Mouse (Mus musculus) cerebellum, adult 8-10 months (tissue): Measurements from ENCODE around the gene Tbc1d21.
A peak's percentile ranks its signal among the peaks of the same experiment; 100 is the strongest.

Experiments
- DNase-seq: peaks from one replicate; pipeline ENCODE4 v3.0.0; 2022

Gene Tbc1d21

GRCm38 (mm10) chr9:58336650-58337281, 33.5 kb downstream of the Tbc1d21 start:
- no peak for DNase-seq

DNA sequence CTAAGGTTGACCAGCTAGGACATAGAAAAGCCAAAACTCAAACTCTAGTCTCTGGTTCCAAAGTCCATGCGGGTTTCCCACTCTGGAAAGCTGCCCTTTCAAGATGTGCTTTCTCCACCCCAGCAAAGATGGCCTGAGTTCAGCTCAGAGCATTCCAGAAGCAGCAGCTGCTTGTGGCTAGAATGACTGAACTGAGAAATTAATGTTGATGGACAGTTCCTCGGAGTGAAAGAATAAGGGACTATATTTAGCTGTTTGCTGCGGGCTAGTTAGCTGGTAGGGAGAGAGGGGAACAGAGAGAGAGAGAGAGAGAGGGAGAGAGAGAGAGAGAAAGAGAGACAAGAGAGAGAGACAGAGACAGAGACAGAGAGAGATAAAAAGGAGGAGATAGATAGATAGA, 39.0 kb downstream of the Tbc1d21 start:
- no peak for DNase-seq

DNA sequence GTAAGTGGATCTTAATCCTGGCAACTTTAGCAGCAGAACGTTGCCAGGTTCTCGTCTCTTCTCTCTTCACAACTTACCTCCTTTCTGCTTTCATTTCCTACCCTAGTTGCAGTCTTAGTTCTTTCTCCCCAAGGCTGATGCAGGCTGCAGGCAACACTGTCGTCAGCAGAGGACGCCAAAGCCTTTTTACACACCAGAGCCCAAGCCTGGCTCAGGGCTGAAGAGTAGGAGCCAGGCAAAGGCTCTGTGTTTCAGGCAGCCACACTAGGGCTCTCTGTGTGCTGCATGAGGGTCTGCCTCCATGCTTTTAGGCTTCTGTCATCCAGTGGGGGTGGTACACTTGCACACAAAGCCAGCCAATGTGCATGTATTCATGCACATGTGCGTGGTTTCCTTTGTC, 40.0 kb downstream of the Tbc1d21 start:
- DNase-seq, result peak; percentile 58

DNA sequence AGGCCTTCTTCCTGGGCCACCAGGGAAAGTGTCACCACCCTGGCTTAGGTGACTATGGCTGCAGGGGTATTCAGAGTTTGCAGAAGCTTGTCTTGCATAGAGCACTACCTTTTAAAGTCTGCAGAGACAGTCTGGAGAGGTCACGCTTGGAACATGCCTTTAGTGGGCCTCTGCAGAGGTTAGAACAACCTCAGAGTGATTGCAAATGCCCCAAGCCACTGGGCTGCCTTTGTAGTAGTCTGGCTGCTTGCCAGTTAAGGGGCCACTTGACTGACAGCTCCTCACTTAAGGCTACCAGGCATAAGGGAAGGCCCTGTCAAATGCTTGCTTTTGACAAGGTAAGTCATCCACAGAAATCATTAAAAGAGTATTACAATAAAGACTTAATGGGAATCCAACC, 42.9 kb downstream of the Tbc1d21 start:
- DNase-seq, result no peak

DNA sequence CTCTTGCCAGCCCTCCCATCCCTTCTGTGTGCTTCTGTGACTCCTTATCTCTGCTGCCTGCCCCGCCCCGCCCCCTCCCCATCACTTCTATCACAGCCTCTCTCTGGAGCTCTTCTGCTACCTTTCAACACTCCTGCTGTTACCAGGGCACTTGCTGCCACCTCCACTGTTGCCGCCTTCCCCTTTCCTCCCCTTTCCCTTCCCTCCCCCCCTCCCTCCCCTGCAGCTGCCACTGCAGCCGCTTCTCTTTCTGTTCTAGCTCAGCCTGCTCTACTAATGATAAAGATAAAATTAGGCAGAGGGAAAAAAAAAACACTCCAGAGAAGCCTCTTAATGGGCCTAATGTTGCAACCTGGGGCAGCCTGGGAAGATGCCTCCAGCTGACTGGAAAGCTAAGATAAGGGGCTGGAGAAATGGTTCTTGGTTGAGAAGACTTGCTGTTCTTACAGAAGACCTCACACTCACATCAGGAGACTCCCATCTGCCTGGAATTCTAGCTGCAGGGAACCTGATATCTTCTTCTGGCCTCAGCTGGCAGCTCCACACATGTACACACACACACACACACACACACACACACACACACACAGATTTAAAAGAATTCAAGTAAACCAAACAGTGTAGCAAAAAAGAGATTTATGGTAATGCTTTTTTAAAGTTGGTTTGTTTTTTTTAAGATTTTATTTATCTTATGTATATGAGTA, 43.6 kb downstream of the Tbc1d21 start:
- DNase-seq, result no peak

- DNase-seq, result no peak
Measured at GRCm38 (mm10) chr9:58321681-58322080, 48.6 kb downstream of the Tbc1d21 start.

GRCm38 (mm10) chr9:58318317-58318716, 51.9 kb downstream of the Tbc1d21 start:
- no peak for DNase-seq

GRCm38 (mm10) chr9:58317381-58317780, 52.9 kb downstream of the Tbc1d21 start:
- DNase-seq, result no peak

- no peak for DNase-seq
Measured at GRCm38 (mm10) chr9:58316784-58317183, 53.5 kb downstream of the Tbc1d21 start.

- DNase-seq, result no peak
Measured at GRCm38 (mm10) chr9:58315850-58316249, 54.4 kb downstream of the Tbc1d21 start.

GRCm38 (mm10) chr9:58314682-58315360, 55.4 kb downstream of the Tbc1d21 start:
- no peak for DNase-seq

- no peak for DNase-seq
Measured at GRCm38 (mm10) chr9:58312944-58313359, 57.3 kb downstream of the Tbc1d21 start, which contains the start of gene Loxl1. Gene Loxl1, minus strand, starts transcription at chr9:58313186.

- DNase-seq, result no peak
Measured at GRCm38 (mm10) chr9:58312196-58312943, 57.9 kb downstream of the Tbc1d21 start.

- no peak for DNase-seq
Measured at GRCm38 (mm10) chr9:58311191-58311910, 58.9 kb downstream of the Tbc1d21 start.

DNA sequence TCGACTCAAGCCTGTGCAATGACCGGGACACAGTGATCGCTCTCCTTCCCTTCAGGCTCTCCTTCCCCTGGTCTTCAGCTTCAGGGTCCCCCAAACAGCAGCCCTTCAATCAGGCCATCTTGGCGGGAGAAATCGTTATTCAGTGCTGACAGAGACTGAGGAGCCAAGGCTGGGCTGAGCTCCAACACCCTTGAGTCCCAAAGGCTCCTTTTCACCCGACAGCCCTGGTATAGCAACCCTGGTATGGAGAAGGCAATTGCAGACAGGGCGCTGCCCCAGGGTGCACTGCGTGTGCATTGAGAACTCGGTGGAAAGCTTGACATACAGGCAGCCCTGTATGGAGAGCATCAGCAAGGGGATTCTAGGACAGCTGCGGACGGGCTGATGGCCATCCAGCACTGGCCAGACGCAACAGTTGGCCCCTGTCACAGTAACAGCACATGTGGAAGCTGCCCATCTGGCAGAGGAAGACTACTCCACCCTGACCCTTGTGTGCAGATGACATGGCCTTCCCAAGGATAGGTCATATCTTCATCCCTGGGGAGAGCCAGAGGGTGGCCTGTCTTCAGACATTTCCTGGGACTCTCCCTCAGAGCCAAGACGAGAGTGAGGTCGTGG, 60.1 kb downstream of the Tbc1d21 start:
- no peak for DNase-seq
